Mouse (Mus musculus) myocyte (in vitro differentiated cells): ENCODE measurements around the gene Myod1. TPM values are rescaled to one million over a fixed set of nuclear protein-coding genes. Genes with fewer than 3 reads are reported as not detected.

ENCODE experiments used
- H3K27me3 ChIP-seq: one replicate; pipeline ENCODE4 v1.6.1; 2011; ENCODE audit not compliant: control insufficient read depth, insufficient read depth, insufficient read length
- H3K36me3 ChIP-seq: one replicate; pipeline ENCODE4 v1.6.1; 2011; ENCODE audit not compliant: control insufficient read depth, insufficient read depth
- H3K4me2 ChIP-seq: one replicate; pipeline ENCODE4 v1.6.1; 2011; ENCODE audit warnings: low read depth, control low read depth
- H3K4me3 ChIP-seq: one replicate; pipeline ENCODE4 v1.5.1; 2011; ENCODE audit warnings: mild to moderate bottlenecking, control low read depth, moderate library complexity
- H3K79me2 ChIP-seq: one replicate; pipeline ENCODE4 v1.6.1; 2011; ENCODE audit not compliant: control insufficient read depth, insufficient read depth
- H3ac ChIP-seq: one replicate; pipeline ENCODE4 v1.6.1; 2011; ENCODE audit not compliant: control insufficient read depth, insufficient read length
- CEBPB ChIP-seq: IDR thresholded peaks from 2 replicates; pipeline ENCODE4 v1.6.1; 2011; ENCODE audit warnings: mild to moderate bottlenecking, moderate library complexity; ENCODE audit not compliant: poor library complexity, insufficient read depth, severe bottlenecking
- MAX ChIP-seq: IDR thresholded peaks from one replicate; pipeline ENCODE4 v1.6.1; 2011; ENCODE audit warnings: low read depth, mild to moderate bottlenecking, control low read depth
- MYOD1 ChIP-seq, 3 experiments: IDR thresholded peaks; one replicate each; pipeline ENCODE4 v1.6.1; 2011; ENCODE audit warnings: control low read depth in 2 of 3, low read depth in 2 of 3, mild to moderate bottlenecking in 2 of 3, moderate library complexity in 1 of 3; ENCODE audit not compliant: insufficient read length in 2 of 3, control insufficient read depth in 1 of 3
- MYOG ChIP-seq, 3 experiments: IDR thresholded peaks; one replicate each; pipeline ENCODE4 v1.6.1; 2011; ENCODE audit warnings: control low read depth in 2 of 3, low read depth in 2 of 3, mild to moderate bottlenecking in 2 of 3; ENCODE audit not compliant: insufficient read length in 2 of 3, control insufficient read depth in 1 of 3, insufficient read depth in 1 of 3
- POLR2A ChIP-seq: IDR thresholded peaks from one replicate; pipeline ENCODE4 v1.6.1; 2011; ENCODE audit warnings: low read depth, mild to moderate bottlenecking, control low read depth, moderate library complexity; ENCODE audit not compliant: insufficient read length
- REST ChIP-seq: IDR thresholded peaks from one replicate; pipeline ENCODE4 v1.6.1; 2011; ENCODE audit warnings: mild to moderate bottlenecking, control low read depth, moderate library complexity; ENCODE audit not compliant: insufficient read depth, insufficient read length
- SRF ChIP-seq: IDR thresholded peaks from one replicate; pipeline ENCODE4 v1.6.1; 2011; ENCODE audit warnings: low read depth; ENCODE audit not compliant: control insufficient read depth, insufficient read length
- TCF12 ChIP-seq: IDR thresholded peaks from one replicate; pipeline ENCODE4 v1.6.1; 2011; ENCODE audit warnings: mild to moderate bottlenecking, control low read depth; ENCODE audit not compliant: poor library complexity, insufficient read depth, severe bottlenecking
- USF1 ChIP-seq: IDR thresholded peaks from one replicate; pipeline ENCODE4 v1.6.1; 2011; ENCODE audit warnings: low read depth, mild to moderate bottlenecking, control low read depth, moderate library complexity
- polyA plus RNA-seq: library from polyadenylated mRNA; unstranded; fragments of >200 nt; fragmentation: generic; extraction: Trizol; gene quantifications from one replicate; pipeline ENCODE4 v1.2.1, GENCODE M21; 2012; ENCODE audit warnings: missing spikeins

The Myod1 gene
- polyA plus RNA-seq, 1 experiment, result 396 TPM

- Histone ChIP-seq H3K27me3 (peaks cover 59% of the 10 kb centered on the region), H3K36me3 (no peaks in the 10 kb centered on the region), H3ac (no peak overlapping the region), H3K4me3 (no peak overlapping the region), H3K79me2 (no peaks in the 10 kb centered on the region), H3K4me2 (no peak overlapping the region)
- TF ChIP-seq CEBPB, result no peak
- TF ChIP-seq TCF12, result no peak
Observed at GRCm38 (mm10) chr7:46400346-46400745, 24.1 kb downstream of the Myod1 start.

- Histone ChIP-seq H3K27me3 (peaks cover 56% of the 10 kb centered on the region), H3K4me3 (no peak overlapping the region), H3ac (no peak overlapping the region), H3K4me2 (no peak overlapping the region), H3K79me2 (no peaks in the 10 kb centered on the region), H3K36me3 (no peaks in the 10 kb centered on the region)
- TF ChIP-seq MYOD1 (IDR thresholded peaks at IDR 0.05; ENCODE audit: control insufficient read depth in 1 of 3, insufficient read length in 2 of 3, low read depth in 2 of 3), result peak in 1 of 3 experiments; percentile 30
- no peak for TF ChIP-seq USF1
- no peak for TF ChIP-seq MAX
Observed at GRCm38 (mm10) chr7:46401371-46402180, 25.3 kb downstream of the Myod1 start.

- TF ChIP-seq MYOD1 (IDR thresholded peaks at IDR 0.05; ENCODE audit: control insufficient read depth in 1 of 3, insufficient read length in 2 of 3, low read depth in 2 of 3) (peak in 1 of 3 experiments; percentile 30), SRF (no peak), MYOG (IDR thresholded peaks at IDR 0.05; ENCODE audit: control insufficient read depth in 1 of 3, insufficient read depth in 1 of 3, insufficient read length in 2 of 3, low read depth in 2 of 3) (peak in 1 of 3 experiments; percentile 33)
- H3K79me2 ChIP-seq, result no peaks in the 10 kb centered on the region
- peaks cover 46% of the 10 kb centered on the region for H3K27me3 ChIP-seq
- no peak overlapping the region for H3K4me3 ChIP-seq
- H3K36me3 ChIP-seq, result no peaks in the 10 kb centered on the region
- no peak overlapping the region for H3ac ChIP-seq
- peak overlapping the region; percentile 18 for H3K4me2 ChIP-seq
Observed at GRCm38 (mm10) chr7:46403616-46404485, 27.6 kb downstream of the Myod1 start.

DNA sequence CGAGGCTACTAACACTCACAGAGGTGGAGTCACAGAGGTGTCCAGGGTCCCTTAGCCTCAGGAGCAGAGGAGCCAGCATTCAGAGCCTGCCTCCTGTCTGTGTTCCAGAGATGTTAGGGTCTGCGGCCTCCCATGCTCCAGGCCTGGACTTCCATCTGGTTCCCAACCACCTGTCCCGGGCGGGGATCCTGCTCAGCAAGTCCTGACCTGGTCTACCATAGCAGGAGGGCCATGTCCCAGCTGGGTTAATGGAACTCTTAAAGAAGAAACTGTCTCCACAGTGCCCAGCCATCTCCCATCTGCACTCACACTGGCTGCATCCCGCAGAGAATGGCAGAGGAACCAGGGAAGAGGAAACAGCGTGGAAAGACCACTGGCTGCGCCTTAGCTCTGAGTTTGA, 28.5 kb downstream of the Myod1 start:
- H3ac ChIP-seq, result no peak overlapping the region
- peaks cover 48% of the 10 kb centered on the region for H3K27me3 ChIP-seq
- H3K4me3 ChIP-seq, result no peak overlapping the region
- H3K36me3 ChIP-seq, result no peaks in the 10 kb centered on the region
- H3K79me2 ChIP-seq, result no peaks in the 10 kb centered on the region
- H3K4me2 ChIP-seq, result no peak overlapping the region
- TF ChIP-seq POLR2A (no peak), CEBPB (no peak)

GRCm38 (mm10) chr7:46408606-46409005, 32.3 kb downstream of the Myod1 start:
- Histone ChIP-seq H3ac (no peak overlapping the region), H3K36me3 (no peaks in the 10 kb centered on the region), H3K4me2 (no peak overlapping the region), H3K79me2 (no peaks in the 10 kb centered on the region), H3K27me3 (peaks cover 52% of the 10 kb centered on the region), H3K4me3 (no peak overlapping the region)
- no peak for TF ChIP-seq MAX
- TF ChIP-seq MYOD1 (IDR thresholded peaks at IDR 0.05; ENCODE audit: control insufficient read depth in 1 of 3, insufficient read length in 2 of 3, low read depth in 2 of 3), result peak in 1 of 3 experiments; percentile 31

GRCm38 (mm10) chr7:46409204-46409789, 33.0 kb downstream of the Myod1 start:
- peaks cover 56% of the 10 kb centered on the region for H3K27me3 ChIP-seq
- no peak overlapping the region for H3ac ChIP-seq
- H3K79me2 ChIP-seq, result no peaks in the 10 kb centered on the region
- H3K36me3 ChIP-seq, result no peaks in the 10 kb centered on the region
- no peak overlapping the region for H3K4me2 ChIP-seq
- TF ChIP-seq SRF (no peak), MYOD1 (IDR thresholded peaks at IDR 0.05; ENCODE audit: control insufficient read depth in 1 of 3, insufficient read length in 2 of 3, low read depth in 2 of 3) (peak in 1 of 3 experiments; percentile 52), REST (no peak), POLR2A (no peak), USF1 (no peak), CEBPB (no peak)
- no peak overlapping the region for H3K4me3 ChIP-seq
